Mouse (Mus musculus) urinary bladder, postnatal 4 days (tissue): Measurements from ENCODE around the gene Cnnm1.
A peak's percentile ranks its signal among the peaks of the same experiment; 100 is the strongest.

Experiments used
- DNase-seq, 2 experiments: peaks; one replicate each; pipeline ENCODE4 v3.0.0; 2021 to 2022; ENCODE audit warnings: low spot score in 2 of 2

Cnnm1 gene

DNA sequence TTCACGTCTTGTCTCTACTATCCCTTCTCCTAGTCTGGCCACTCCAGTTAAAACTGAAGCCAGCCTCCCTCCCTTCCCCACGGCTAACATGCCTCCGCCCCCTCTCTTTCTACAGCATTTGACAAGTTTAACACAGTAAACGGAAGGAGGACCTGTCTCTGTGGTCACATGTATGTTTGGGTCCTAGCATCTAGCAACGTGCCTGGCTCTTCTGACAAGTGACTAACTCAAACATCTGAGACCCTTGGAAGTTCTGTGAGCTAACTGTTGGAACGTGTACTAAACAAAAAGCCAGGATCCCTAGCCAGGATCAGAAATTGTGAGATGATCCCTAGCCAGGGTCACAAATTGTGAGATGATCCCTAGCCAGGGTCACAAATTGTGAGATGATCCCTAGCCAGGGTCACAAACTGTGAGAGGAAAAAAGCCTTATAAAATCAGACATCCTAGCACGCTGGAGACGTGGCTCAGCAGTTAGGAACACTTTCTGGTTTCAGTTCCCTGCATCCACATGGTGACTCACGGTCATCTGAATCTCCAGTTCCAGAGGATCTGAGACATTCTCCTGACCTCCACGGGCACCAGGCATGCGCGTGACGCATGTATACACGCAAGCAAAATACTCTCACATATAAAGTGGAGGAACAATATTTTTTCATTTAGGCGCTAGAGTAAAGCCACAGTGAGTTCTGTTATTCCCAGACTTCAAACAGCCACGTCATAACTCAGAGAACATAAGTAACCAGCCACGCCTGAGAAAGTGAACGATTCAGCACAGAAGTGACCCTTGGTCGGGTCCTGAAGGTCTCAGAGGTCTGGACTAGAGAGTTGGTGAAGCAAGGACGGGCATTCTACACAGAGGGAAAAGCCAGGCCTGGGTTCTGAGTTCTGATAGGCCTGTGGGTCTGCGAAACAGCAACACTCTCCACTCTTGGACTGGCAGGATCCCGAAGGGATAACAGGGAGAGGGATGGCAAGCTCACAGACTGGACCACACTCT is 71.7 kb downstream of the Cnnm1 start:
- DNase-seq, result no peak

GRCm38 (mm10) chr19:43513874-43514273 is 73.6 kb downstream of the Cnnm1 start:
- no peak for DNase-seq

- DNase-seq, result no peak
These were observed 75.6 kb downstream of the Cnnm1 start for GRCm38 (mm10) chr19:43515668-43516396.

GRCm38 (mm10) chr19:43516397-43517035 is 76.3 kb downstream of the Cnnm1 start:
- DNase-seq, result no peak

GRCm38 (mm10) chr19:43517320-43517719 is 77.1 kb downstream of the Cnnm1 start:
- no peak for DNase-seq

GRCm38 (mm10) chr19:43517808-43518207 is 77.6 kb downstream of the Cnnm1 start:
- no peak for DNase-seq

DNA sequence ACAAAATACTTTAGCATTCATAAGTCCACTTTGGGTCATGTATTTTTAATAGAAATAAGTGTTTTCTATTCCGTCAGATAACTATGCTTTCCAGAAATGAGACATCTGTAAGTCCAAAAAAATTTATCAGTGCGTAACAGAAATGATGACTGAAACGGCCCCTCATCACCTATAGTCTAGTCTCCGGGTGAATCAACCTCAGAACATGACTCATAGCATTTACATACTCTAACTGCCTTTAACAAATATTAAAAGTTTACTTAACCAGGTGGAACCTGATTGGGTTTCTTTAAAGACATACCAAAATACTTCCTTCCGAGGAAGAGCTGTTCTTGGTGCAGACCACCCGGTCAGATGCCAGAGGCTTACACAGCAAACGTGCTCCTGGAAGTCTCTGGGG is 78.0 kb downstream of the Cnnm1 start:
- DNase-seq, result no peak

DNA sequence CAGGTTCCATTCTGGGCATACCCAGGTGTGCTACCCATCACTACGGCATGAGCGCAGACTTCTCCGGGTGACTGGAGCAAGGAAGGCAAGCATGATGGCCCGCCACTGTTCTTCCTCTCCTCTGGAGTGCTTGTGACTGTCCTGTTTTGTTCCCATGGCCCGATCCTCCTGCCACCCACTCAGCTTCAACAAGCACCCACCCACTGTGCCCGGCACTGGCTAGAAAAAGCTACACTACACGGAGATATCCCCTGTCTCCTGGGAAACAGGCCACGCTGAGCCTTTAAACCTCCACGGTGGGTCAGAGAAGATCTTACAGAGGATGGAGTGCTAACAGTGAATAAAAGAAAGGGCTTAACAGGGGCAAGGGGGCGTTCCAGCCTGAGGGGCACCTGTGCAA is 79.0 kb downstream of the Cnnm1 start:
- DNase-seq, result no peak

DNA sequence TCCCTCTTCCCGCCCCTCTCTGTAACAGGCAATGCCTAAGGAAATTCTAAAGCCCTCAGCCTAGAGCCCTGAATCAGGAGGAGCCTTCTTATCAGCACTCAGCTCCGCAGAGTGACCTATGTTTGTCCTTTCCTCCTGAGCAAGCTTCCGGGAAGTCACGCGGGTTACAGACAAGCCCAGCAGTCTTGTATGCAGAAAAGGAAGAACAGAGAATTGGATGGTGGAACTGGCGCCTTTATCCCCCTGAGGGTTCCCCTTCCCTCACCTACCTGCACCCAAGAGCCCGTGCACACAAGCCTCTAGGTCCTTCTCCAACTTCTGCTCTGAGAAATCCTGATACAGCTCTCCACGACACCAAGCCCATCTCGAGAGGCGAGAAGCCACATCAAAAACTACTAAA is 80.2 kb downstream of the Cnnm1 start:
- DNase-seq, result no peak

GRCm38 (mm10) chr19:43521362-43521761 is 81.1 kb downstream of the Cnnm1 start:
- no peak for DNase-seq

DNA sequence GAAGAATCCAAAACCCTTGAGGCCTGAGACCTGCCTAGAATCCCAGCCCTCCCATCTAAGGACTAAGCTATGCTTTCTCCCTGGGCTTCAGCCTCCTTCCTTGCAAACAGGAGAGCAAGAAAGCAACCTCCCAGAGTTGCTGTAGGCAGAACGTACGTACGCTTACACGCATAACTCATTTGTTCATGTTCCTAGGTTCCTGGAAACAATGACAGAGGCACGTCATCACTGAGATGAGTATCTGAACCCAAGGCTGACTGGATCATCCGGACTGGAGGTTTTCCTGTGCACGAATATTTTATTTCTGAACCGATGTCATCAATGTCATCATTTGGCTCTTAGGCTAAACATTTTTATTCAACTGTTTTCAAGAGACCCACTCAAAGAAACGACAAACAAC is 81.8 kb downstream of the Cnnm1 start:
- DNase-seq, result no peak

GRCm38 (mm10) chr19:43523551-43523950 is 83.3 kb downstream of the Cnnm1 start:
- DNase-seq, result no peak

- peak; percentile 93 for DNase-seq
These were observed 84.2 kb downstream of the Cnnm1 start, which contains the start of gene Got1 for GRCm38 (mm10) chr19:43524187-43525103. TSS of gene Got1 (minus strand) at chr19:43524605.

- peak in 1 of 2 experiments; percentile 42 for DNase-seq
These were observed 84.9 kb downstream of the Cnnm1 start for GRCm38 (mm10) chr19:43525104-43525482.

DNA sequence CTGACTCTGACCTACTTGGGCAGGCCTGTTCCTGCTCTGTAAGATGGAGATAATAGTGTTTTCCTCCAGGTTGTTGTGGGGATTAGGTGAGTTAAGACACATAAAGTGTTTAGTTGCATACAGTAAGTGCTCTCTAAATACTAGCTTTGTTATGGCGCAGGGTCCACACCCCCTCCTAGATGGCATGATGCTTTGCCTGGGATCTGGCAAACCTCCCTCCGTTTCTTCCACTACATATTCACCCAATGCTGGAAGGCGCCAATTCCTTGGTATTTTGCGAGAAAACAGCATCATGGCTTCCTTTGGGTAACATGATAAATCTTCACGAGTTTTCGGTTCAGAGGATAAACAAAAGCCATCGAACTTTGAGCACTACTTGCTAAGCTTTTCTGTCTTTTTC is 85.3 kb downstream of the Cnnm1 start:
- no peak for DNase-seq

GRCm38 (mm10) chr19:43526025-43526424 is 85.8 kb downstream of the Cnnm1 start:
- DNase-seq, result no peak

DNA sequence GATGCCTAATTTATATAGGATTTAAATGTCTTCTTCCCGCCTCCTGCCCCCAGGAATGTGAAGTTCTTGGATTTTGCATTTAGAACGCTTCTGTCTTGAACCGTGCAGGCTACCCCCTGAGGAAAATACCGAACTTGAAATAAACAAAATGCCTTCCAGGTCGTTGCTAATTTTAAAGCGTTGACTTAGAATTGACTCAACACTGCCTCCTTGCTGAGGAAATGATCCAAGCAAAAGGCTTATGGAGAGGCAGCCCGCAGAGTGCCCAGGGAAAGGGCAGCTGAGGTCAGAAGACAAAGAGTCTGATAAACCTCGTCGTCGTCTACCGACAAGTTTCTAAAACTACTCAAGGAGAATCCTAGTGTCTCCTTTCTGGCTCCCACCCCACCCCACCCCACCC is 86.9 kb downstream of the Cnnm1 start:
- no peak for DNase-seq

DNA sequence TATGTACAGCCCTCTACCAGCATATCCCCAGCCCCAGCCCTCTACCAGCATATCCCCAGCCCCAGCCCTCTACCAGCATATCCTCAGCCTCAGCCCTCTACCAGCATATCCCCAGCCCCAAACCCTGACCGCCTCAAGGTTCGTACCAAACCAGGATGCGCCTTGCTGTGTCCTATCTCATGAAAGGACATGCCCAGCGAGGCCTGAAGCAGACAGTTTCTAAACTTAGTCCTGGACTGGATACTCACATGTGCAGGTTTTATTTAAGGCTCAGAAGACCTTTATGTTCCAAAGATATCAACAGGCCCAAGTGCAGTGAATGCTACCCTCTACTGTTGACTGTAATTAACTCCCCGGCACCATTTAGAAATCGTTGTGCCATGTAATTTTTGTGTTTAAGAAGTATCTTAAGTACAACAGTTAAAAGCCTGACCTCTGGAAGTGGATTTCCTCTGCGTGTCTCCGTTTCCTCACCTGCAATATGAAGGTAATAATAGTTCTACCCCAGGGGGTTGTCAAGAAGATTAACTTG is 87.9 kb downstream of the Cnnm1 start:
- DNase-seq, result no peak

DNA sequence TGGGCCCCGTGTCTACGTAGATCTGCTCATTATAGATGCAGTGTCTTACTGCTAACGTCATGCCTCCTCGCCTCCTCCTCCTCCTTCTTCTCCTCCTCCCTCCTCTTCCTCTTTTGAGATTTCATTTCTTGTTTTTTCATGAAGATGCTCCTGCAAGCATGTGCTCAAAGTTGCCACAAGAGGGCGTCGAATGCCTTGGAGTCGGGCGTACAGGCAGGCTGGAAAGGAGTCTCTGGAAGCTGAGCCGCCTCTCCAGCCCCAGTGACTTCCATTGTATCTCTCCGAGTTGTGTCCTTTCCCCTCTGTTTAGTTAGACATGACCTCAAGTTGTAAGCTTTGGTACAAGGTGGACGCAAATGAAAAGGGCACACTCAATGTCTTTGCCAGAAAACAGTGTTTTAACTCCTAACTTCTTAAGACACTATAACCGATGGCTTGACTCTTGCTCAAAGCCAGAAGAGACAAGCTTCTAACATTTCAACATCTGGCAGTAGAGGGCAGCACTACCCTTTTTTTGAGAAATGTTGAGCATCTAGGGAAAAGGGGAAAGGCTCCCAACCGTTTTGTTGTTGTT is 90.0 kb downstream of the Cnnm1 start:
- peak; percentile 60 to 66 for DNase-seq

GRCm38 (mm10) chr19:43530921-43531320 is 90.7 kb downstream of the Cnnm1 start:
- no peak for DNase-seq

DNA sequence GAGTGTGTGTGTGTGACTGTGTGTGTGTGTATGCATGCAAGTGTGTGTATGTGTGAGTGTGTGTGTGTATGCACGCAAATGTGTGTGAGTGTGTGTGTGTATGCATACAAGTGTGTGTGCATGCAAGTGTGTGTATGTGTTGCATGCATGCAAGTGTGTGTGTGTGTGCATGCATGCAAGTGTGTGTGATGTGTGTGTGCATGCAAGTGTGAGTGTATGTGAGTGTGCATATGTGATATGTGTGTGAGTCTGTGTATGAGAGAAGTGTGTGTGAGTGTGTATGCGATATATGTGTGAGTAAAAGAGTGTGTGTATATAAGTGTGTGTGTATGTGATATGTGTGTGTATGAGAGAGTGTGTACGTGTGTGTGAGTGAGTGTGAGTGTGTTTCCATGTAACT is 95.1 kb downstream of the Cnnm1 start:
- no peak for DNase-seq
